Mouse (Mus musculus): ENCODE data around the gene Rinl.

DNA sequence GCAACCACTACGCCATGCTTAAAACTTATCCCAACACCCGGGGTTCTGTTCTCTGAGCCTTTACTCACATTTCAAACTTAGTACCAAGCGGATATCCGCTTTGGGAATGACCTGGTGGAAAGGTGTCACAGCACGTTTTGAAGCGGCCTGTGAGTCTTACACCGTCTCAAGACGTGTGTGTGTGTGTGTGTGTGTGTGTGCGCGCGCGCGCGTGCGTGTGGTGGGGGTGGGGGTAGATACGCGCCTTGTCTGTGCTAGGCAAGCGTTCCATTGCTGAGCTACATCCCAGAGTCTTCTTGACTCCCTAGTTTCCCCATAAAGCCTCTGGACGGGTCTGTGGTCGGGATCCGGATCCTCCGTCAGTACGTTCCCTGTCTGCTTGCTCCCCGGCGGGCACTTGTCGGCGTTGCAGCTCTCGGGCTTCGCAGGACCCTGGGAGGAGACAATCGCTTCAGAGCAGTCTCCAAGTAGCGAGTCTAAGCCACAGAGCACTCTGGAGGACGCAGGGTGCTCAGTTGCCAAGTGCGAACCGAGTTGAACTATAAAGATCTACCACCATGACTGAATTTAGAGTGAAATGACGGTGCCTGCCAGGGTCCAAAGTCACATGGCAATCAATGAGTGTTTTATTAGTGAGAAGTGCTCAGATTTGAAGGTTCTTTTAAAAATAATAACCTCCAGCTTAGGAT, 20.8 kb downstream of the Rinl start:
- TF ChIP-seq CTCF (IDR thresholded peaks at IDR 0.05; ENCODE audit: borderline replicate concordance, extremely low read depth, insufficient read depth, insufficient read length): no peak; the same call in 1 of the 2 replicates
- TF ChIP-seq POLR2A (IDR thresholded peaks at IDR 0.05; ENCODE audit: borderline replicate concordance, extremely low read depth, insufficient read depth, insufficient read length, poor library complexity, severe bottlenecking): no peak
